Mouse (Mus musculus): ENCODE data around the gene Fat2.

DNA sequence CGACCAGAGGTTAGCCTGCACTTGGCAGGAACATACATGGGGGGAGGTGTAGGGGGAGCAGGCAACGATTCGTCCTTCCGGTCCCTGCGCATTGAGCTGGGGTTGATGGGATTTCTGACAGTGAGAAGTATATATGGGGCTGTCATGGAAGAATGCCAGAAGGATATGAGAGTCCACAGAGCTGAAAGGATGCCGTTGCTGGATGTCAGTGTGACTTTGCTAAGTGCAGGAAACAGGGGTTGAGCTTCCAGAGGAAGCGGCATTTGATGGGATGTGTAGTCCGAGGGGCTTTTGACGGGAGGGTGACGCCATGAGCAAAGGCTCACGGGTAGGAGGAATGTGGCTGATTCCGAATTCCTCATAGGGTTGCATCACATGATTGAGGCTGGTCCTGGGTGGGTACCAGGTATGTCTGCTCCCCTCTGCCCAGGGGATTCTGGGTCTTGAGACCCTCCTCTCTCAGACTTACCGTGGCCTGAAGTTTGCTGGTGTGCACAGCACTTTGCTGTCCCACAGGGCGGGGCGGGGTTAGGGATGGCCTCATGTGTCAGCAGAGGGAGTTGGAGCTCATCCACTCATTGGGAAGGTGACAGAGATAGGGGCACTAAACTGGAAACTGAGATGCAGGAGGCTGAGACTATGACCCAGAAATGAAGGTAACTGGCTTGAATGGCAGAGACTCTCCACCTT, 21.9 kb upstream of the Fat2 start:
- TF ChIP-seq CTCF (IDR thresholded peaks at IDR 0.05) (no peak), EP300 (IDR thresholded peaks at IDR 0.05) (no peak)
